Mouse (Mus musculus): ENCODE results near the gene Tyw3.
"Not testable (repeated sequence)": the region's sequence is repeated elsewhere in the genome, so short reads cannot be mapped to it uniquely, and the experiment has no call there.

Gene Tyw3

DNA sequence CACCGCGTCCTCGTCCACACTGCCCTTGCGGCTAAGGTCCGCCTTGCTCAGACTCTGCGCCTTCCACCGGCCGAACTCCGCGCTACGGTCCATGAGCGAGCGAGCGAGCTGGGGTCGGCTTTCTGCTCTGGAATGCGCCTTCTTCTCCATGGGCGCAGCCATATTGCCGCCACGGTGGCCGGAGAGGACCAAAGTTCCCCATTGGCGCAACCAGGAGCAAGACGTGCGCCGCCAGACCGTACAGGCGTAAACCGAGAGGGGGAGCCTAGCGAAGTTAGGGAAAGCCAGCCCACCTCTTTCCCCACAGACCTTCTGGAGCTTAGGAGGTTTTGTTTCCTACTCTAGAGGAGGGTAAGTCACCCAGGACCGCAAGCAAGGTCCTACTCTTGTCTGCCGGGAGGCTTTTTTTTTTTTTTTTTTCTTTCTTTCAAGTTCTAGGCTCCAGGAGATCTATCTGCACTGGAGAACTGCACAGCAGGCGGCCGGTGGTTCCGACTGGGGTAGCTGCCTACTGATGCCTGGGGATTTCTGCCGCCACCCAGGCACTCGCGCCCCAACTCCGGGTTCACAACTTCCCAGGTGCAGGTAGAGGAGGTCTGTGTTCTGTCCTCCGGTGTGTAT lies at the start of gene Tyw3:
TSS of gene Tyw3 (minus strand) at position 171 of the 621 bp plus-strand sequence.
- peak; percentile 97 for DNase-seq (ENCODE audit: low read depth, low spot score)

GRCm38 (mm10) chr3:154633091-154633490 lies 36.2 kb upstream of the Tyw3 start:
- no peak for DNase-seq (ENCODE audit: low read depth, low spot score)

- DNase-seq (ENCODE audit: low read depth, low spot score): not testable (repeated sequence)
These were observed 34.4 kb upstream of the Tyw3 start for GRCm38 (mm10) chr3:154631281-154631680.

DNA sequence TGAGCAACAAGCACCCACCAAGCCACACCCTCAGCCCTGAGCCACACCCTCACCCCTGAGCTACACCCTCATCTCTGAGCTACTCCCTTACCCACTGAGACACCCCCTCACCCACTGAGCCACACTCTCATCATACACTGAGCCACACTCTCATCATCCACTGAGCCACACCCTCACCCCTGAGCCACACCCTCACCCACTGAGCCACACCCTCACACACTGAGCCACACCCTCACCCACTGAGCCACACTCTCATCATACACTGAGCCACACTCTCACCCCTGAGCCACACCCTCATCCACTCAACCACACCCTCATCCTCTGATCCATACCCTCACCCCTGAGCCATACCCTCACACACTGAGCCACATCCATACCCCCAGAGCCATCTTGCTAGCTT lies 31.4 kb upstream of the Tyw3 start:
- DNase-seq (ENCODE audit: low read depth, low spot score): no peak

GRCm38 (mm10) chr3:154616106-154616505 lies 19.2 kb upstream of the Tyw3 start:
- no peak for DNase-seq (ENCODE audit: low read depth, low spot score)

DNA sequence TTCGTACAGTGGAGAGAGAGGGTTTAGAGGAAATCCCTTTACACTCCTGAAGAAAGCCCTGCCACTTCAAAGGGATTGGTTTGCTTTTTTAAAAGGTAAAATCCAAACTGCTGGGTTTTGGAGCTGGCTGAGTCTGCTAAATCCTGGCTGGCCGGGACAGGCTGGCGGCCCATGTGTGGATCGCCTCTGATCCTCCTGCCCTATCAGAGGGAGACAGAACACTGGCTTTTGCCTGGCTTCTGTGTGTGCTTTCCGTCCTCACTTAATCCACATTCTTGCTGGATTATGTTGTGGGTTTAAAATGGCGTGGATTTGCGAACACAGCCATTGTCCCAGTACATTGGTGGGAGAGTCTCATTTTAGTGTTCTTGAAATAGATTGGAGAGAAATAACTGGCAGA lies 18.4 kb upstream of the Tyw3 start:
- no peak for DNase-seq (ENCODE audit: low read depth, low spot score)

- no peak for DNase-seq (ENCODE audit: low read depth, low spot score)
These were observed 17.9 kb upstream of the Tyw3 start for GRCm38 (mm10) chr3:154614771-154615170.

DNA sequence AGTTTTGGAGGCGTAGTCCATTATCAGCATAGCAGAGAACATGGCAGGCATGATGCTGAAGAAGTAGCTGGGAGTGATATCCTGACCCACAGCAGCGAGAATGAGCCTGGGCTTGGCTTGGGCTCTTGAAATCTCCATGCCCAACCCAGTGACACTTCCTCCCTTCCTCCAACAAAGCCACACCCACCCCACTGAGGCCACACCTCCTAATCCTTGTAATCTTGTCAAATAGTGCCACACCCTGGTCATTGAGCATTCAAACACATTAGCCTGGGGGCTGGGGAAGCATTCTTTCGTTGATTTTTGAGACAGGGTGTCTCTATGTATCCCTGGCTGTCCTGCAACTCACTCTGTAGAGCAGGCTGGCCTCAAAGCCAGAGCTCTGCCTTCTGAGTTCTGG lies 15.0 kb upstream of the Tyw3 start:
- DNase-seq (ENCODE audit: low read depth, low spot score): peak; percentile 10

DNA sequence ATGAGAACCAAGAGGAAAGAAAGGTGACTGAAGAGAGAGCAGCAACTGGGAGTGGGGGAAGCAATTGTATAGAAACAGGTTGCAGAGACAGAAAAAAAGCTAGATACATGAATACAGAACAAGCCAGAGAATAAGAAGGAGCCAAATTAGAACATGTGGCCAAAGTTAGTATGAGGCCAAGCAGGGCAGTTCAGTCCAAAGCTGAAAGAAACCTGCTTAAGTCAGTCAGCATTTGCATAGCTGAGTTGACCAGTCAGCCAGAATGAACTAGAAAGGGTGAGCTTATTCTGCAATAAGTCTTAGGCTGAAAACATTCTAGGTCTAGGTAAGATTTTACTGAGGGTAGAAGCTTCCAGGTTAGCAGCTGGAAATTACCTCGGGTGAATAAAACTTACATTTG lies 11.0 kb upstream of the Tyw3 start:
- DNase-seq (ENCODE audit: low read depth, low spot score): no peak

DNA sequence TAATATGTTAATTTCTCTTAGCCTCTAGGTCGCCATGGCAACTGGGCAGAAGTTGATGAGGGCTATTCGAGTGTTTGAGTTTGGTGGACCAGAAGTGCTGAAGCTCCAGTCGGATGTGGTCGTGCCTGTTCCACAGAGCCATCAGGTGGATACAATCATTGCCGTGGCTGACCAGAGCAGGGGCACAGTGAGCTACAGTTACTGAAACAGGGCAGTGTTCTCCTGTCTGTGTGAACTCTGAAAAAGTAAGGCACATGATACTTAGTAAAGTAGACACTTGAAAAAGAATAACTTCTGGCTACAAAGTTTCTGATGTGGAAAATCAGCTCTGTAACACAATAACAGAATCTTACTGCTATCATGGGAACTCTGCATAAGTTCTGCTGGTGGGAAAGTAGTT lies 8.0 kb upstream of the Tyw3 start:
- DNase-seq (ENCODE audit: low read depth, low spot score): no peak

DNA sequence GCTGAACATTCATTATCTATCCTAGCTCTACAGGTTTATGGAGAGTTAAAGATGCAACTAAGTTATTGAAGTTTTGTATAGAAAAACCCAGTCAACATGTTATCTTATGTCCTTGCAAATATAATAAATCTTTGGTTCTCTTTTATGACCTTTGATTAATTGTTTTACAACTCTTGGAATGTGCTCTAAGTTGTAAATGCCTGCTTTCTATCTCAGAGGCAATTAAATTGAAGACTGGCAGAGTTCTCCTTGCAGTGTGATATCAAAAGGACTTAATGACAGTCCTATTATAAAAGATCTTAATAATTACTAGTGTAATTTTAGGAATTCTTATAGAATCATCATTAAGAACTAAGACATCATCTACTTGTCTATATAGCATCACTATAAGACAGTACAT lies 5.2 kb upstream of the Tyw3 start:
- no peak for DNase-seq (ENCODE audit: low read depth, low spot score)

DNA sequence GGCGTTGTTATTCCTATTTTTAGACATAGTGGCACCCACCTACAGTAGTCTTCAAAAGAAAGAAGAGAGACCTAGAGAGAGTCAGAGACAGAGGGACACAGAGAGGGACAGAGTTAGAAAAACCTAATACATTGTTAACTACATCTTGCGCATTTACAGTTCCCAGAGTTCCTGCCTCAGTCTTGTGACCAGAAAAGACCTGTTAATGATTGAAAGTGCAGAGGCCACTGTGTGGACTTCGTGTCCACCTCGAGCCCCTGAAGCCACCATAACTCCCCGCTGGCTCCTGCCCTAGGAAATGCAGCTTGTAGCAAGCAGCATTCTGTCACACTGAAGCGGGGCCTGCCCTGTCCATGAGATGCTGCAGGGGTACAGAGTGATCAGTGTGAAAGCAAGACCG lies 657 bp upstream of the Tyw3 start:
- no peak for DNase-seq (ENCODE audit: low read depth, low spot score)

DNA sequence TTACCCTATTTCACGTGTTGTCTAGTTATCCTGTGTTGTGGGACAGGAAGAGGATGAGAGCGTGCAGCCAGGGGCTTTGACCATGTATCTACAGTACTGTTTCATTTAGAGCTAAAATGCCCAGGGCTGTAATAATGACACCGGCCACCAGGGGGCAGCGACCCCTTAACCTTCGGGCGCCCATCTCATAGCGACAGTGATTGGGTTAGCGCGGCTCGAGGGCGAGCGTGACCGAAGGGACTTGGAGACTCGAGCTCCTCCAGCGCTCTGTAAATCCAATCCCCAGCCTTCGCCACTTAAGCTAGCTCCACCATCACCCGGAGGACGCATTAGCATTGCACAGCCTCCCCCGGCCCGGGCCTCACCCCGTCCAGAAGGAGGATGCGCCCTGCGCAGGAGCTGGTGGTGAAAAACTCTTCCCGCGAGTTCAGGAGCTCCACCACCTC lies 393 bp downstream of the Tyw3 start, which contains the start of gene Cryz:
TSS of gene Cryz (plus strand) at position 224 of the 446 bp plus-strand sequence.
- DNase-seq (ENCODE audit: low read depth, low spot score): peak; percentile 91

DNA sequence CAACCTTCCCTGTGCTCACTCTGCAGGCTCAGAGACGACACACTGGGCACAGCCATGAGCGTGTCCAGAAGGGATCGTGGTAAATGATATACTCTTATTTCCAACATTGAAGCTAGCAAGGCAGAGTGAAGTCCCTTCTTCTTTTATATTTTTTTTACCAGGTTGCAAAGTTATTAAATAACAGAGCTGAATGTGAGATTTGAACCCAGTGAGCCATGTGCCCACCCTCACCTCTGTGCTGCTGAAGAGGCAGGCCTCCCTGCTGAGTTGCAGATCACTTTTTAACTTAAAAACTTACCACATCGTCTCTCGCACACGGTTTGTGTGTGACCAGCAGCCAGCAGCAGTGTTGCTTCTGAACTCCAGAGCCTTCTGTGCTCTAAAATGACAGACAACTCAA lies 2.7 kb downstream of the Tyw3 start:
- no peak for DNase-seq (ENCODE audit: low read depth, low spot score)

DNA sequence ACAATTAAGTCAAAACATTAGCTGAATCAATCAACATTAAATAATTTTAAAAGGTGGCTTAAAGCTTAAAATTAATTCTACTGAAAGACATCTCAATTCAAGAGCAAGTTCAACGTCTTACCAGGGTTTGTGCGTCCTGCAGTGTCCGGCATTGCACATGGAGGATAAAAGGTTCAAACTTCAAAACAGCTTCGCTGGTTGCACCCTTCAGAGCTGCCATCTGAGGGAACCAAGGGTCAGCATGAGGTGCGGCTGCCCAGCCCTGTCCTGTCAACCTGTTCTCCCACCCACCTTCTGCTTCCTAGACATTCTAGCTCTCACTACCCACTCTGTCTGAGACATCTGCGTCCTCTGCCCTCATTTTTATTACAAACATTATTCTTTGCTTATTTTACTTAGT lies 3.3 kb downstream of the Tyw3 start:
- no peak for DNase-seq (ENCODE audit: low read depth, low spot score)

DNA sequence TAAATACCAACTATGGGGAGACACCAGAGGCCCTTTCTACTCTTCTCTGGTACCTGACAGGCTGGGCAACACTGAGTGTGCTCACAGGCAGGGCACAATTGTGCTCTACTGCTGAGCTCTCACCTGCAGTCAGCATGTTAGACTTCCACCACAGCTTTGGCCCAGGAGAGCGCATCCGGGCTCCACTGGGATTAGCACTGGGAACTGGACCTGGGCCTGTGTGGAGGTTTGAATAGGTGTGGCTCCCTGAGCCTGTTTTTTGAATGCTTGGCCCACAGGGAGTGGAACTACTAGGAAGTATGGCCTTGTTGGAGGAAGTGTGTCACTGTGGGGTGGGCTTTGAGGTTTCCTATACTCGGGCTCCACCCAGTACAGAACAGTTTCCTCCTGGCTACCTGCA lies 5.3 kb downstream of the Tyw3 start:
- no peak for DNase-seq (ENCODE audit: low read depth, low spot score)

DNA sequence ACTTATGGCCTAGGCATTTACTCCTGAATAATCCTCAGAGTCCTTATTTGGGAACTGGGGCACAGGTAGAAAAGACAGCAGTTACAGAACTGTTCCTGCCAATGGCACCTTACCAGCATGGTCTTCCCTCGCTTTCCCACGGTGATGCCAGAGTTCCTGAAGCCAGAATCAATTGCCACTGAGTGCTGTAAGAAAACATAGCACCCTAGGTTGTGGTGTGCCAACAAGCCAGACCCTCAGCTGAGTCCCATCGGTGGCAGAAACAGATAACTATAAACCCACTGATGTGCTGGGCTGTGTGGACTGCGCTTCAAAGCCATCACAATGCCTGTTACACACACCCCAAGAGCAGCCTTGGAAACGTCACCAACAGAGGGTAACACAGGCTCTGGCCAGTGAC lies 5.9 kb downstream of the Tyw3 start:
- no peak for DNase-seq (ENCODE audit: low read depth, low spot score)

GRCm38 (mm10) chr3:154584351-154584750 lies 12.6 kb downstream of the Tyw3 start:
- DNase-seq (ENCODE audit: low read depth, low spot score): no peak

DNA sequence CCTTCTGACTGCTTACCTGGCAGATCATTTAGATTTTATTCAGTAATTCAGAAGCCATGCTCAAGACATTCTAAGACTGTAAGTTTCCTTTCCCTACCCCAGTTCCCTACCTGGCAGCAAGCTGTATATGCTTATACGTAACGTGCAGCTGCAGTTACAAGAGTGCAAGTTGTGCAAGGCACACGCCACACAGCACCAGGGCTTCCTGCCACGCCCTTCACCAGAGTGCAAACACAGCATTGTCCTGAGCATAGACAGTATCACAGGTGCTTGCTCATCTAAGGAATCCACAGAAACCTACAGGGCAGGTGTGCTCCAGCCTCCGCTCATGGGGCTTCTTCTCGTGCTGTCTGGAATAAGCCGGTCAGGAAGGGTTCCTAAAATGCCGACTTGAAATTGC lies 19.0 kb downstream of the Tyw3 start:
- no peak for DNase-seq (ENCODE audit: low read depth, low spot score)

- no peak for DNase-seq (ENCODE audit: low read depth, low spot score)
These were observed 23.2 kb downstream of the Tyw3 start for GRCm38 (mm10) chr3:154573666-154574065.

DNA sequence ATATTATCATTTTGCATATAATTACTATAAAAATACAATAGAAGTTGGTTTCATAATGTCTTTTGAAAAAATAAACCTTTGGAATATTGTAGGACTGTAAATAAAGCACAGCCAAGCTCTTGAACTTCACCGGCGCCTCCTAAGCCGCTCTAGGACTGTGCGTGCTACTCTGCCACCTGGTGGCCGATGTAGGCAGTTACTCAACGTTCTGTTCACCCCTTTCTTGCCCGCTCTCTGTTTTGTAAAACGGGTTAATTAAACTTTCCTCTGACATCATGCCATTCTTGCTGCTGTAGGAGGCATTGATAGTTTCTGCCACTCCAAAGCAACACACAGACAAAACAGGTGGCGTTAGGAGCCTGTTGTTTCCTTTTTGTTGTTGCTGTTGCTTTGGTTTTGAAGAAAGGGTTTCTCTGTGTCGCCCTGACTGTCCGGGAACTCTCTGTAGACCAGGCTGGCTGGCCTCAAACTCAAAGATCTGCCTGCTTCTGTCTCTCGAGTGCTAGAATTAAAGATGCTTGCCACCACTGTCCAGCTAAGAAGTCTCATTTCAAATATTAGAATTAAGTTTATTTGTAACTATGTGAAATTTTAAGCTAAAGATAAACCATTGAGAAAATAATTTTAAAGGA lies 24.4 kb downstream of the Tyw3 start:
- peak; percentile 80 for DNase-seq (ENCODE audit: low read depth, low spot score)

DNA sequence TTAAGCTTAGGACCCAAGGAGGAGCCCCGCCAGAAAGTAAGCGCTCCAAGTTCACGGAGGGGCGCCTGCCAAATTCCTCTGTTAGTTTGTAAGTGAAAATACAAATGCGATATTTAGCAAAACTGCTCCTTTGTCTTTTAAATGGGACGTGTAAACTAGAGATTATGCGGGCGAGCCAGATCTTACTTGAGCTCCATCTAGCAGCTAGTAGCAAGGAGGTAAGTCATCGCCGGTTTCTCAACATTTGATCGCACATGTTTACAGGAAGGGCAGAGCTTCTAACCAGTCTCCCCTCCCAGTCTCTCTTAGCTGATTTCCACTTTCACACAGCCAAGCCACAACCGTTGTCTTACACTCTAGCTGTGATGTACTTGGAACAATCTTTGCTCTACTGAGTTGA lies 26.1 kb downstream of the Tyw3 start:
- no peak for DNase-seq (ENCODE audit: low read depth, low spot score)

DNA sequence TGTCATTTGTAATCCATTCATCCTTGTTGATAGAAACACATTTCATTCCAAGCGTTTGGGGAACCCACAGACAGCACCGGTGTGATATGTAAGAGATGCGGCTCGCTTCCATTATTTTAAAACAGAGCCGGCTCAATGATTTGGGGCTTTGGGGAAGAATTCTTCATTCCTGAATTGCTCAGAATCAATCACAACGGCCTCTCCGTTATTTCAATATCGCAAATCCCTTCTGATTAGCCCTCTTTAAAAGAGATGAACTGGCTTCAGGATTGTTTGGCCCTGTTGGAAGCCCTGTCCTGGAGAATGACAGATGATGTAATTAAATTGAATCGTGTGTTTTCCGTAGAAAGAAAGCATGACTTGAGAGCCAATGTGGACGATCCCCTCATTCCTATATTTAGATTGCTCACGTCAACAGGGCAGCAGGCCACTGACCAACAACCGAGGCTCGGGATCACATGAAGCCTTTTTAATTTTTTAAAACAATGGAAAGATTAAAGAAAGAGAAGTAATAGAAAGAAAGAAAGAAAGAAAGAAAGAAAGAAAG lies 26.8 kb downstream of the Tyw3 start:
- no peak for DNase-seq (ENCODE audit: low read depth, low spot score)

All from CD4-positive, CD25-positive, alpha-beta regulatory T cell, adult 2 months (primary cell).